8 mouse cellular contexts compared by ENCODE assay signal in the genomic region with DNA sequence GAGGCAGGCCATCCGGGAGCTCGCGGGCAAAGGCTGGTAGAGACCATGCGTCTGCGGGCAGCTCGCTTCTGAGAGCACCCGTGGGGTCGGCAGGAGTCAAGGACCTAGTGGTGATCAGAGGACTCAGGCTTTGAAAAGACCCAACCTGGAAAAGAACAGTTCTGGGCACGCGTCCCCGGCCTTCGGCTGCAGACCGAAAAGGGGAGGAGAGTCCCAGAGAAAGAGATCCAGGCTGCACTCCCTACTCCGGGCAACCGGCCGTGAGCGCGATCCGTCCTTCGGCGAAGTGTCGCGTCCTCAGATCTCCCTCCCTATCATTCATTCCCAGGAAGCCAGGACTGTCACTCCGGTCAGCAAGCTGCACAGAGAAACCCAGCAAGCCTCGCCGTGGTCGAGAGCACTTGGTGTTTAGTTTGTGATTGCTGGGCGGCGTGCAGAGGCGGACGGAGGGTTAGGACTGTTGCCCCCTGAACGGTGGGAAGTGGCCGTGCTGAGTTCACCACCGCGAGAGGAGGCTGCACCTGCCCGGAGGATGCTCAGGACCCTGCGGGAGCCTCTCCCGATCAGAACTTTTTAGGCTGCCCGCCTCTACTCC. TPM values are rescaled to one million over a fixed set of nuclear protein-coding genes. Genes with fewer than 3 reads are reported as not detected.
DNase-seq lines count a peak whose midpoint lies in the region; ATAC-seq and TF ChIP-seq lines count a peak whose summit lies in the region.

No protein-coding gene starts in this region.

- no peak for TF ChIP-seq EP300 in heart, adult 2 months (IDR thresholded peaks at IDR 0.05; ENCODE audit: insufficient read depth, low read depth, low read length)

- peaks cover 14% of the 10 kb centered on the region for H3K27me3 ChIP-seq in heart, adult 2 months (ENCODE audit: control insufficient read depth, insufficient read depth, low read length)
- H3K27me3 ChIP-seq in heart, embryonic 16.5 days (ENCODE audit: control insufficient read depth, insufficient read depth, low read length) = peaks cover 66% of the 10 kb centered on the region
- H3K27me3 ChIP-seq in limb, embryonic 15.5 days = peaks cover 74% of the 10 kb centered on the region

- no peaks in the 10 kb centered on the region for H3K9me3 ChIP-seq in heart, embryonic 16.5 days (replicated peaks; ENCODE audit: control insufficient read depth, low read length)
- H3K9me3 ChIP-seq in limb, embryonic 15.5 days = no peaks in the 10 kb centered on the region

- no peak overlapping the region for H3K27ac ChIP-seq in heart, adult 2 months
- H3K27ac ChIP-seq in heart, embryonic 16.5 days (ENCODE audit: low read length) = no peak overlapping the region
- H3K27ac ChIP-seq in limb, embryonic 15.5 days = no peak overlapping the region

- peak overlapping the region; percentile 95 for H3K4me2 ChIP-seq in heart, embryonic 16.5 days (ENCODE audit: low read depth, low read length)
- H3K4me2 ChIP-seq in limb, embryonic 15.5 days = peak overlapping the region; percentile 99

- intact Hi-C loops in heart, adult 2 months (cut with DNase I) = no loop called here

- H3K36me3 ChIP-seq in heart, adult 2 months (ENCODE audit: control insufficient read depth, insufficient read depth, low read length) = no peaks in the 10 kb centered on the region
- no peaks in the 10 kb centered on the region for H3K36me3 ChIP-seq in heart, embryonic 16.5 days (ENCODE audit: control insufficient read depth, insufficient read depth)
- no peaks in the 10 kb centered on the region for H3K36me3 ChIP-seq in limb, embryonic 15.5 days

- H3K4me1 ChIP-seq in heart, adult 2 months (ENCODE audit: control insufficient read depth, insufficient read depth, low read length) = no peaks in the 10 kb centered on the region
- peaks cover 26% of the 10 kb centered on the region for H3K4me1 ChIP-seq in heart, embryonic 16.5 days (ENCODE audit: control insufficient read depth, insufficient read depth, low read length)
- H3K4me1 ChIP-seq in limb, embryonic 15.5 days = peaks cover 32% of the 10 kb centered on the region

- no peak overlapping the region for H3K9ac ChIP-seq in heart, adult 2 months (ENCODE audit: low read depth, low read length)
- peak overlapping the region; percentile 34 for H3K9ac ChIP-seq in heart, embryonic 16.5 days (ENCODE audit: low read length)
- no peak overlapping the region for H3K9ac ChIP-seq in limb, embryonic 15.5 days

- peak in 1 of 2 experiments; percentile 9 for DNase-seq in heart, adult 2 months
- DNase-seq in heart, adult 8-10 months (ENCODE audit: low spot score) = no peak
- peak; percentile 60 for DNase-seq in ES-CJ7 (ENCODE audit: low read depth, low spot score)
- DNase-seq in embryo, embryonic 9.5 days (ENCODE audit: extremely low spot score) = peak; percentile 68
- peak; percentile 42 to 54 for DNase-seq in right cerebral cortex, adult 2 months (ENCODE audit: low spot score in 2 of 2)

- no peak for TF ChIP-seq CTCF in heart, adult 2 months (IDR thresholded peaks at IDR 0.05)

- peak overlapping the region; percentile 48 for H3K4me3 ChIP-seq in heart, adult 2 months
- peak overlapping the region; percentile 60 for H3K4me3 ChIP-seq in heart, embryonic 16.5 days (ENCODE audit: low read length)
- H3K4me3 ChIP-seq in limb, embryonic 15.5 days = peak overlapping the region; percentile 54

- ATAC-seq in heart, embryonic 16.5 days (replicated peaks; ENCODE audit: extremely low read depth, insufficient read depth, low FRiP score) = no peak
- ATAC-seq in limb, embryonic 15.5 days (ENCODE audit: insufficient number of reproducible peaks, low FRiP score, low TSS enrichment, low read depth) = no peak
- no peak for ATAC-seq in inflammation-experienced regulatory T-cells, adult 6 months

- no peak for TF ChIP-seq POLR2A in heart, adult 2 months (IDR thresholded peaks at IDR 0.05; ENCODE audit: insufficient read depth, low read depth, low read length)

- no peaks in the 10 kb centered on the region for H3K79me2 ChIP-seq in heart, adult 2 months (replicated peaks; ENCODE audit: control insufficient read depth, insufficient read depth, low read length)

- WGBS in heart, adult 2 months = 2% methylated on average over 39 of the region's 39 CpGs
- WGBS in heart, embryonic 16.5 days = under 1% methylated on average over 39 of the region's 39 CpGs
- under 1% methylated on average over 39 of the region's 39 CpGs for WGBS in limb, embryonic 15.5 days

RNA-seq across cellular contexts. Expression of gene Tmem178b, which starts 0.7 kb away (rescaled TPM):
- 1 to 10 TPM in 1 of 2 experiments, under 1 TPM in 1; 0.94 to 1.3 TPM for total RNA-seq in heart, adult 2 months (2021)
- polyA plus RNA-seq in heart, adult 2 months (2012; rRNA removed) = 0.51 and 0.61 TPM in 2 replicates
- 1 to 10 TPM in 3 of 4 experiments, under 1 TPM in 1; 0.69 to 1.6 (median 1.1) TPM for total RNA-seq in heart, adult 8-10 months (2022)
- polyA plus RNA-seq in heart, embryonic 16.5 days (2015; fragmentation: Nextera tagmentation; extraction: Ambion mirVana) = 0.24 TPM in 1 of 2 replicates, not detected in the other
- 0.61 and 0.63 TPM in 2 replicates for polyA plus RNA-seq in limb, embryonic 15.5 days (2015; fragmentation: Nextera tagmentation; extraction: Ambion mirVana)
- polyA plus RNA-seq in inflammation-experienced regulatory T-cells, adult 6 months (2017; shearing (Covaris generic)) = not detected
